Mouse (Mus musculus) CH12.LX (cell line): ENCODE measurements around the gene Fndc5.

Experiments used
- CTCF ChIP-seq, 2 experiments: IDR thresholded peaks in 1 of 2; conservative IDR thresholded peaks in 1 of 2; 2 replicates each; pipeline ENCODE4 v1.5.1; 2011 to 2012; ENCODE audit warnings: low read depth in 2 of 2, low read length in 2 of 2, improper control_type of control experiment in 1 of 2, inconsistent platforms in 1 of 2, mild to moderate bottlenecking in 1 of 2, moderate library complexity in 1 of 2
- HCFC1 ChIP-seq: IDR thresholded peaks from 2 replicates; pipeline ENCODE4 v1.6.1; 2012; ENCODE audit warnings: low read depth, mild to moderate bottlenecking, inconsistent platforms, low read length, improper control_type of control experiment
- NELFE ChIP-seq: IDR thresholded peaks from 2 replicates; pipeline ENCODE4 v1.6.1; 2011; ENCODE audit warnings: low read depth, low read length, improper control_type of control experiment
- USF2 ChIP-seq: conservative IDR thresholded peaks from 2 replicates; pipeline ENCODE4 v1.6.1; 2011; ENCODE audit warnings: low read depth, low read length, improper control_type of control experiment

DNA sequence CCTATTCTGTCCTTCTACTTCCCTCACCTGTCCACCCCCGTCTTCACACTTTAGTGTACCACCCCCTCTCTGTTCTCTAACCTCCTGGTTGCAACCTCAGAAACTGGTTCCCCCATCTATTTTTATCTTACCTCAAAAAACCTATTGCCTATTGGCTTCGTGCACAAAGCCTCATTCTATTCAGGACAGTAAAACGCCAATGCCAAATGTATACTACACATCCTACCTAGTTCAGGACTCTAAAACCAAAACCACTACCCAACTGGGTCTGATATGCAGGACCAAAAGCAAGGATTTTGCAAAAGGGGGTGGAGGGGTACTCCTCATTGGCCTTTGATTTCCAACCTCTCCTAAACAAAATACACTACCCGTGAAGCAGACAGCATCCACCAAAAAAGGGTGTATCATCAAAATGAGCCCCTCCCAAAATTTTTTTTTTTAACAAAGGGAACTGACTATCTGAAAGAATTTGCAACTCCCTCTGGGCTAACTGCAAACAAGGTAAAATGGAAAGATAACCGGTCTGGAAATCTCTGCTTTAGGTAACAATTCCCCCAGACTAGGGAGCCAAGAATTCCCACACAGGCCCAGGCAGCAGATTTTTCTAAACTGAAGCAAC lies 51.4 kb downstream of the Fndc5 start:
- no peak for TF ChIP-seq NELFE
- no peak for TF ChIP-seq CTCF (conservative IDR thresholded peaks at IDR 0.05 in 1 of 2, IDR thresholded peaks at IDR 0.05 in 1 of 2; ENCODE audit: low read depth in 2 of 2, low read length in 2 of 2)
- no peak for TF ChIP-seq USF2
- TF ChIP-seq HCFC1 = no peak
